Mouse (Mus musculus): Measurements from ENCODE around the gene Acss1. TPM values are rescaled to one million over a fixed set of nuclear protein-coding genes. Genes with fewer than 3 reads are reported as not detected.

Gene Acss1
- polyA plus RNA-seq, 1 experiment from 2014 or later, result 26.8 TPM

- H3K9ac ChIP-seq (replicated peaks), result no peak overlapping the region
- no peak overlapping the region for H3K4me2 ChIP-seq (replicated peaks)
- no peak overlapping the region for H3K4me3 ChIP-seq
- no peaks in the 10 kb centered on the region for H3K9me3 ChIP-seq
- 39% methylated on average over 1 of the region's 1 CpGs for WGBS
- no peak overlapping the region for H3K27ac ChIP-seq (replicated peaks)
- H3K4me1 ChIP-seq, result peaks cover 7% of the 10 kb centered on the region; the same call in 1 of the 2 replicates
- no peaks in the 10 kb centered on the region for H3K36me3 ChIP-seq
- H3K27me3 ChIP-seq, result peaks cover 11% of the 10 kb centered on the region; the same call in 1 of the 2 replicates
- ATAC-seq (ENCODE audit: low FRiP score, low read depth), result no peak
These were observed 7.2 kb upstream of the Acss1 start for GRCm38 (mm10) chr2:150675525-150675924.

GRCm38 (mm10) chr2:150674900-150675299 is 6.6 kb upstream of the Acss1 start:
- Histone ChIP-seq H3K4me3 (no peak overlapping the region), H3K27ac (replicated peaks) (no peak overlapping the region), H3K9ac (replicated peaks) (no peak overlapping the region), H3K4me1 (peaks cover 7% of the 10 kb centered on the region; the same call in 1 of the 2 replicates), H3K27me3 (peaks cover 15% of the 10 kb centered on the region), H3K36me3 (no peaks in the 10 kb centered on the region), H3K4me2 (replicated peaks) (no peak overlapping the region), H3K9me3 (no peaks in the 10 kb centered on the region)
- 5% methylated on average over 2 of the region's 2 CpGs for WGBS
- ATAC-seq (ENCODE audit: low FRiP score, low read depth), result peak; percentile 61

- Histone ChIP-seq H3K4me3 (no peak overlapping the region), H3K9ac (replicated peaks) (no peak overlapping the region), H3K4me2 (replicated peaks) (no peak overlapping the region), H3K27me3 (peaks cover 24% of the 10 kb centered on the region), H3K4me1 (peaks cover 7% of the 10 kb centered on the region; the same call in 1 of the 2 replicates), H3K9me3 (no peaks in the 10 kb centered on the region), H3K36me3 (no peaks in the 10 kb centered on the region), H3K27ac (replicated peaks) (no peak overlapping the region)
- 89% methylated on average over 11 of the region's 11 CpGs for WGBS
- ATAC-seq (ENCODE audit: low FRiP score, low read depth), result peak; percentile 7; the same call in 1 of the 2 replicates
These were observed 5.6 kb upstream of the Acss1 start for GRCm38 (mm10) chr2:150673929-150674328.

- Histone ChIP-seq H3K4me1 (peaks cover 20% of the 10 kb centered on the region), H3K27me3 (peaks cover 32% of the 10 kb centered on the region), H3K4me3 (no peak overlapping the region), H3K27ac (replicated peaks) (no peak overlapping the region), H3K9me3 (no peaks in the 10 kb centered on the region), H3K9ac (replicated peaks) (no peak overlapping the region), H3K4me2 (replicated peaks) (no peak overlapping the region), H3K36me3 (no peaks in the 10 kb centered on the region)
- no peak for ATAC-seq (ENCODE audit: low FRiP score, low read depth)
- 82% methylated on average over 8 of the region's 8 CpGs for WGBS
These were observed 3.5 kb upstream of the Acss1 start for GRCm38 (mm10) chr2:150671609-150672290.

GRCm38 (mm10) chr2:150670926-150671325 is 2.6 kb upstream of the Acss1 start:
- H3K4me3 ChIP-seq, result no peak overlapping the region
- H3K9ac ChIP-seq (replicated peaks), result no peak overlapping the region
- ATAC-seq (ENCODE audit: low FRiP score, low read depth), result no peak
- WGBS, result 79% methylated on average over 1 of the region's 1 CpGs
- H3K9me3 ChIP-seq, result no peaks in the 10 kb centered on the region
- no peak overlapping the region for H3K27ac ChIP-seq (replicated peaks)
- no peak overlapping the region for H3K4me2 ChIP-seq (replicated peaks)
- H3K36me3 ChIP-seq, result no peaks in the 10 kb centered on the region
- H3K4me1 ChIP-seq, result peaks cover 24% of the 10 kb centered on the region
- H3K27me3 ChIP-seq, result peaks cover 29% of the 10 kb centered on the region

GRCm38 (mm10) chr2:150669454-150670045 is 1.2 kb upstream of the Acss1 start:
- peaks cover 31% of the 10 kb centered on the region for H3K4me1 ChIP-seq
- peaks cover 28% of the 10 kb centered on the region for H3K27me3 ChIP-seq
- H3K4me3 ChIP-seq, result no peak overlapping the region
- no peak overlapping the region for H3K4me2 ChIP-seq (replicated peaks)
- no peaks in the 10 kb centered on the region for H3K36me3 ChIP-seq
- ATAC-seq (ENCODE audit: low FRiP score, low read depth), result no peak
- no peak overlapping the region for H3K27ac ChIP-seq (replicated peaks)
- WGBS, result 71% methylated on average over 2 of the region's 2 CpGs
- no peaks in the 10 kb centered on the region for H3K9me3 ChIP-seq
- H3K9ac ChIP-seq (replicated peaks), result no peak overlapping the region

- WGBS, result 83% methylated on average over 5 of the region's 5 CpGs
These were observed 656 bp upstream of the Acss1 start for GRCm38 (mm10) chr2:150668956-150669355.

GRCm38 (mm10) chr2:150667065-150667819 is 1.1 kb downstream of the Acss1 start:
- Histone ChIP-seq H3K9me3 (no peaks in the 10 kb centered on the region), H3K27ac (replicated peaks) (peak overlapping the region; percentile 71), H3K4me1 (peaks cover 27% of the 10 kb centered on the region), H3K4me2 (replicated peaks) (peak overlapping the region; percentile 86), H3K4me3 (peak overlapping the region; percentile 69), H3K9ac (replicated peaks) (peak overlapping the region; percentile 76), H3K36me3 (no peaks in the 10 kb centered on the region), H3K27me3 (peaks cover 28% of the 10 kb centered on the region)
- 4% methylated on average over 17 of the region's 17 CpGs for whole genome bisulfite sequencing
- ATAC-seq (ENCODE audit: low FRiP score, low read depth), result peak; percentile 55

More at GRCm38 (mm10) chr2:150668956-150669355, 656 bp upstream of the Acss1 start:
- peaks cover 27% of the 10 kb centered on the region for H3K4me1 ChIP-seq
- no peak overlapping the region for H3K4me2 ChIP-seq (replicated peaks)
- H3K9me3 ChIP-seq, result no peaks in the 10 kb centered on the region
- H3K27me3 ChIP-seq, result peaks cover 28% of the 10 kb centered on the region
- H3K9ac ChIP-seq (replicated peaks), result no peak overlapping the region
- H3K4me3 ChIP-seq, result no peak overlapping the region
- no peak overlapping the region for H3K27ac ChIP-seq (replicated peaks)
- no peaks in the 10 kb centered on the region for H3K36me3 ChIP-seq
- ATAC-seq (ENCODE audit: low FRiP score, low read depth), result no peak

- Histone ChIP-seq H3K27ac (replicated peaks) (peak overlapping the region; percentile 71; the same call in 1 of the 2 replicates), H3K9ac (replicated peaks) (peak overlapping the region; percentile 76), H3K4me2 (replicated peaks) (peak overlapping the region; percentile 86), H3K4me3 (peak overlapping the region; percentile 69), H3K4me1 (peaks cover 27% of the 10 kb centered on the region), H3K27me3 (peaks cover 28% of the 10 kb centered on the region), H3K36me3 (no peaks in the 10 kb centered on the region), H3K9me3 (no peaks in the 10 kb centered on the region)
- ATAC-seq (ENCODE audit: low FRiP score, low read depth), result no peak
- 54% methylated on average over 7 of the region's 7 CpGs for WGBS
These were observed 1.6 kb downstream of the Acss1 start for GRCm38 (mm10) chr2:150666723-150667064.

- 47% methylated on average over 10 of the region's 10 CpGs for WGBS
- no peak overlapping the region for H3K4me3 ChIP-seq
- H3K27ac ChIP-seq (replicated peaks), result no peak overlapping the region; the same call in 1 of the 2 replicates
These were observed 2.5 kb downstream of the Acss1 start for GRCm38 (mm10) chr2:150665534-150666451.

GRCm38 (mm10) chr2:150665006-150665405 is 3.3 kb downstream of the Acss1 start:
- H3K4me1 ChIP-seq, result peaks cover 27% of the 10 kb centered on the region
- peaks cover 25% of the 10 kb centered on the region for H3K27me3 ChIP-seq
- no peak for ATAC-seq (ENCODE audit: low FRiP score, low read depth)
- no peak overlapping the region for H3K27ac ChIP-seq (replicated peaks)
- H3K4me3 ChIP-seq, result no peak overlapping the region
- H3K9ac ChIP-seq (replicated peaks), result no peak overlapping the region
- no peaks in the 10 kb centered on the region for H3K36me3 ChIP-seq
- H3K9me3 ChIP-seq, result no peaks in the 10 kb centered on the region
- H3K4me2 ChIP-seq (replicated peaks), result peak overlapping the region; percentile 31
- 69% methylated on average over 2 of the region's 2 CpGs for WGBS

More at GRCm38 (mm10) chr2:150665534-150666451, 2.5 kb downstream of the Acss1 start:
- peaks cover 28% of the 10 kb centered on the region for H3K27me3 ChIP-seq
- H3K9me3 ChIP-seq, result no peaks in the 10 kb centered on the region
- H3K4me1 ChIP-seq, result peaks cover 27% of the 10 kb centered on the region
- peak overlapping the region; percentile 31 for H3K4me2 ChIP-seq (replicated peaks)
- ATAC-seq (ENCODE audit: low FRiP score, low read depth), result 0 out of 2 replicates have a peak, but pooled peaks have one; percentile 17
- no peaks in the 10 kb centered on the region for H3K36me3 ChIP-seq
- H3K9ac ChIP-seq (replicated peaks), result no peak overlapping the region
